Mouse (Mus musculus): ENCODE results near the gene Spesp1. TPM values are rescaled to one million over a fixed set of nuclear protein-coding genes. Genes with fewer than 3 reads are reported as not detected.

Gene Spesp1
- not detected in 2 replicates for polyA plus RNA-seq (2014; fragmentation: Nextera tagmentation; extraction: Ambion mirVana)

GRCm38 (mm10) chr9:62281991-62282390 is at the start of gene Spesp1:
Spesp1 (minus strand) TSS chr9:62282208.
- no peaks in the 10 kb centered on the region for H3K4me1 ChIP-seq (ENCODE audit: insufficient read depth)
- TF ChIP-seq CTCF (IDR thresholded peaks at IDR 0.05; ENCODE audit: low read depth) = no peak
- H3K27ac ChIP-seq (ENCODE audit: low read depth) = no peak within 1 kb of the TSS
- no peaks in the 10 kb centered on the region for H3K9me3 ChIP-seq (ENCODE audit: low read depth, low read length)
- H3K36me3 ChIP-seq (ENCODE audit: insufficient read depth) = no peaks in the 10 kb centered on the region
- 76% methylated on average over 27 of the region's 27 CpGs for WGBS
- ATAC-seq (ENCODE audit: insufficient read depth) (no peak), DNase-seq (no peak)
- no peaks in the 10 kb centered on the region for H3K27me3 ChIP-seq (ENCODE audit: insufficient read depth, low read length)
- no peak within 1 kb of the TSS for H3K9ac ChIP-seq
- H3K4me3 ChIP-seq (ENCODE audit: low read depth, low read length) = no peak within 1 kb of the TSS
- H3K4me2 ChIP-seq = no peak within 1 kb of the TSS

GRCm38 (mm10) chr9:62325965-62326364 is 44.0 kb upstream of the Spesp1 start:
- no peak overlapping the region for H3K9ac ChIP-seq
- no peak overlapping the region for H3K4me2 ChIP-seq
- H3K36me3 ChIP-seq (ENCODE audit: insufficient read depth) = no peaks in the 10 kb centered on the region
- no peak for TF ChIP-seq CTCF (IDR thresholded peaks at IDR 0.05; ENCODE audit: low read depth)
- H3K9me3 ChIP-seq (ENCODE audit: low read depth, low read length) = peaks cover under 1% of the 10 kb centered on the region; the same call in 1 of the 2 replicates
- DNase-seq = no peak
- no peak overlapping the region for H3K4me3 ChIP-seq (ENCODE audit: low read depth, low read length)
- 67% methylated on average over 3 of the region's 3 CpGs for WGBS
- H3K27ac ChIP-seq (ENCODE audit: low read depth) = no peak overlapping the region
- H3K4me1 ChIP-seq (ENCODE audit: insufficient read depth) = no peaks in the 10 kb centered on the region
- ATAC-seq (ENCODE audit: insufficient read depth) = no peak
- H3K27me3 ChIP-seq (ENCODE audit: insufficient read depth, low read length) = no peaks in the 10 kb centered on the region

GRCm38 (mm10) chr9:62323816-62324215 is 41.8 kb upstream of the Spesp1 start:
- Histone ChIP-seq H3K9me3 (ENCODE audit: low read depth, low read length) (peaks cover 4% of the 10 kb centered on the region; the same call in 1 of the 2 replicates), H3K9ac (no peak overlapping the region), H3K27me3 (ENCODE audit: insufficient read depth, low read length) (no peaks in the 10 kb centered on the region), H3K4me1 (ENCODE audit: insufficient read depth) (no peaks in the 10 kb centered on the region), H3K27ac (ENCODE audit: low read depth) (no peak overlapping the region), H3K4me3 (ENCODE audit: low read depth, low read length) (no peak overlapping the region), H3K4me2 (no peak overlapping the region), H3K36me3 (ENCODE audit: insufficient read depth) (no peaks in the 10 kb centered on the region)
- 75% methylated on average over 1 of the region's 1 CpGs for WGBS
- ATAC-seq (ENCODE audit: insufficient read depth) = no peak
- no peak for TF ChIP-seq CTCF (IDR thresholded peaks at IDR 0.05; ENCODE audit: low read depth)
- DNase-seq = no peak

GRCm38 (mm10) chr9:62318729-62319128 is 36.7 kb upstream of the Spesp1 start:
- Histone ChIP-seq H3K9me3 (ENCODE audit: low read depth, low read length) (peaks cover 4% of the 10 kb centered on the region; the same call in 1 of the 2 replicates), H3K4me2 (no peak overlapping the region), H3K36me3 (ENCODE audit: insufficient read depth) (no peaks in the 10 kb centered on the region), H3K27ac (ENCODE audit: low read depth) (no peak overlapping the region), H3K27me3 (ENCODE audit: insufficient read depth, low read length) (no peaks in the 10 kb centered on the region), H3K4me1 (ENCODE audit: insufficient read depth) (no peaks in the 10 kb centered on the region), H3K4me3 (ENCODE audit: low read depth, low read length) (no peak overlapping the region), H3K9ac (no peak overlapping the region)
- ATAC-seq (ENCODE audit: insufficient read depth) = no peak
- peak; percentile 21 for DNase-seq
- WGBS = 74% methylated on average over 4 of the region's 4 CpGs
- 0 out of 2 replicates have a peak, but pooled peaks have one; percentile 4 for TF ChIP-seq CTCF (IDR thresholded peaks at IDR 0.05; ENCODE audit: low read depth)

GRCm38 (mm10) chr9:62315556-62315955 is 33.5 kb upstream of the Spesp1 start:
- Histone ChIP-seq H3K4me1 (ENCODE audit: insufficient read depth) (no peaks in the 10 kb centered on the region), H3K9me3 (ENCODE audit: low read depth, low read length) (no peaks in the 10 kb centered on the region), H3K4me2 (no peak overlapping the region), H3K9ac (no peak overlapping the region), H3K36me3 (ENCODE audit: insufficient read depth) (no peaks in the 10 kb centered on the region), H3K27ac (ENCODE audit: low read depth) (no peak overlapping the region), H3K4me3 (ENCODE audit: low read depth, low read length) (no peak overlapping the region), H3K27me3 (ENCODE audit: insufficient read depth, low read length) (no peaks in the 10 kb centered on the region)
- no peak for ATAC-seq (ENCODE audit: insufficient read depth)
- WGBS = 77% methylated on average over 6 of the region's 6 CpGs
- no peak for TF ChIP-seq CTCF (IDR thresholded peaks at IDR 0.05; ENCODE audit: low read depth)
- DNase-seq = no peak

- Histone ChIP-seq H3K36me3 (ENCODE audit: insufficient read depth) (no peaks in the 10 kb centered on the region), H3K4me3 (ENCODE audit: low read depth, low read length) (no peak overlapping the region), H3K27me3 (ENCODE audit: insufficient read depth, low read length) (no peaks in the 10 kb centered on the region), H3K9me3 (ENCODE audit: low read depth, low read length) (no peaks in the 10 kb centered on the region), H3K27ac (ENCODE audit: low read depth) (no peak overlapping the region), H3K9ac (no peak overlapping the region), H3K4me1 (ENCODE audit: insufficient read depth) (no peaks in the 10 kb centered on the region), H3K4me2 (no peak overlapping the region)
- no peak for TF ChIP-seq CTCF (IDR thresholded peaks at IDR 0.05; ENCODE audit: low read depth)
- ATAC-seq (ENCODE audit: insufficient read depth) (no peak), DNase-seq (no peak)
- 68% methylated on average over 1 of the region's 1 CpGs for WGBS
Observed at GRCm38 (mm10) chr9:62296891-62297290, 14.9 kb upstream of the Spesp1 start.

- peak; percentile 94 for TF ChIP-seq CTCF (IDR thresholded peaks at IDR 0.05; ENCODE audit: low read depth)
- H3K4me3 ChIP-seq (ENCODE audit: low read depth, low read length) = no peak overlapping the region
- no peaks in the 10 kb centered on the region for H3K27me3 ChIP-seq (ENCODE audit: insufficient read depth, low read length)
- H3K9ac ChIP-seq = no peak overlapping the region
- no peak for ATAC-seq (ENCODE audit: insufficient read depth)
- no peaks in the 10 kb centered on the region for H3K9me3 ChIP-seq (ENCODE audit: low read depth, low read length)
- peak; percentile 92 for DNase-seq
- H3K27ac ChIP-seq (ENCODE audit: low read depth) = no peak overlapping the region
- 27% methylated on average over 7 of the region's 7 CpGs for WGBS
- H3K4me1 ChIP-seq (ENCODE audit: insufficient read depth) = no peaks in the 10 kb centered on the region
- no peak overlapping the region for H3K4me2 ChIP-seq
- no peaks in the 10 kb centered on the region for H3K36me3 ChIP-seq (ENCODE audit: insufficient read depth)
Observed at GRCm38 (mm10) chr9:62295006-62295698, 13.1 kb upstream of the Spesp1 start.

Data from lung, embryonic 14.5 days (tissue).